Mouse (Mus musculus) lung, adult 18-20 months (tissue): ENCODE data around the gene Megf8.
A peak's percentile ranks its signal among the peaks of the same experiment; 100 is the strongest.

Experiments used
- DNase-seq, 2 experiments: peaks; one replicate each; pipeline ENCODE4 v3.0.0; 2022; ENCODE audit warnings: mixed read lengths in 2 of 2

The Megf8 gene

GRCm38 (mm10) chr7:25348861-25349260 is 31.9 kb downstream of the Megf8 start:
- DNase-seq = no peak

- DNase-seq = no peak
Measured at GRCm38 (mm10) chr7:25358721-25359206, 41.8 kb downstream of the Megf8 start.

- no peak for DNase-seq
Measured at GRCm38 (mm10) chr7:25363151-25363550, 46.2 kb downstream of the Megf8 start.

GRCm38 (mm10) chr7:25363632-25364031 is 46.7 kb downstream of the Megf8 start:
- DNase-seq = no peak

GRCm38 (mm10) chr7:25365937-25366625 is 49.1 kb downstream of the Megf8 start:
- DNase-seq = no peak

- DNase-seq = peak in 1 of 2 experiments; percentile 34
Measured at GRCm38 (mm10) chr7:25367632-25368293, 50.8 kb downstream of the Megf8 start.

GRCm38 (mm10) chr7:25368333-25368732 is 51.4 kb downstream of the Megf8 start:
- no peak for DNase-seq

GRCm38 (mm10) chr7:25369058-25369749 is 52.2 kb downstream of the Megf8 start, which contains the start of gene Cnfn:
Gene Cnfn, minus strand, starts transcription at chr7:25369724.
- DNase-seq = no peak

GRCm38 (mm10) chr7:25372441-25372840 is 55.5 kb downstream of the Megf8 start:
- peak; percentile 75 to 88 for DNase-seq

- DNase-seq = peak; percentile 95 to 96
Measured at GRCm38 (mm10) chr7:25376556-25376955, 59.6 kb downstream of the Megf8 start.

GRCm38 (mm10) chr7:25377100-25377700 is 60.2 kb downstream of the Megf8 start:
- DNase-seq = peak in 1 of 2 experiments; percentile 58

GRCm38 (mm10) chr7:25378181-25379100 is 61.5 kb downstream of the Megf8 start:
- DNase-seq = no peak

- peak in 1 of 2 experiments; percentile 62 for DNase-seq
Measured at GRCm38 (mm10) chr7:25379551-25380351, 62.8 kb downstream of the Megf8 start.

GRCm38 (mm10) chr7:25380392-25381283 is 63.7 kb downstream of the Megf8 start:
- no peak for DNase-seq

- peak in 1 of 2 experiments; percentile 47 for DNase-seq
Measured at GRCm38 (mm10) chr7:25381284-25381680, 64.3 kb downstream of the Megf8 start.

- DNase-seq = no peak
Measured at GRCm38 (mm10) chr7:25382541-25382940, 65.6 kb downstream of the Megf8 start.

GRCm38 (mm10) chr7:25383385-25383784 is 66.4 kb downstream of the Megf8 start:
- no peak for DNase-seq

GRCm38 (mm10) chr7:25383891-25384290 is 66.9 kb downstream of the Megf8 start:
- DNase-seq = no peak

- no peak for DNase-seq
Measured at GRCm38 (mm10) chr7:25384318-25384717, 67.4 kb downstream of the Megf8 start.

GRCm38 (mm10) chr7:25384818-25385217 is 67.9 kb downstream of the Megf8 start:
- DNase-seq = no peak
